Mouse (Mus musculus) lung, adult 18-20 months (tissue): ENCODE measurements at regions not wholly inside any gene's neighbourhood (a gene's known extent, or its start where the extent isn't known, plus 50 kb on each side); places are given as distances from the start of the nearest gene placed in this dataset.

Experiments used
- DNase-seq, 2 experiments: peaks; one replicate each; pipeline ENCODE4 v3.0.0; 2022; ENCODE audit warnings: mixed read lengths in 2 of 2

- DNase-seq = no peak
These were observed 312.5 kb upstream of the Mgmt start for GRCm38 (mm10) chr7:136581896-136582295.

GRCm38 (mm10) chr7:136584361-136584760 is 310.1 kb upstream of the Mgmt start:
- DNase-seq = no peak

GRCm38 (mm10) chr7:136588491-136588890 is 305.9 kb upstream of the Mgmt start:
- DNase-seq = no peak

GRCm38 (mm10) chr7:136590947-136591346 is 303.5 kb upstream of the Mgmt start:
- no peak for DNase-seq

- no peak for DNase-seq
These were observed 286.9 kb upstream of the Mgmt start for GRCm38 (mm10) chr7:136607278-136608120.

GRCm38 (mm10) chr7:136613496-136613895 is 280.9 kb upstream of the Mgmt start:
- no peak for DNase-seq

GRCm38 (mm10) chr7:136624496-136624895 is 269.9 kb upstream of the Mgmt start:
- no peak for DNase-seq

GRCm38 (mm10) chr7:136631089-136631488 is 263.3 kb upstream of the Mgmt start:
- DNase-seq = no peak

- DNase-seq = no peak
These were observed 254.3 kb upstream of the Mgmt start for GRCm38 (mm10) chr7:136640160-136640559.

- no peak for DNase-seq
These were observed 253.6 kb upstream of the Mgmt start for GRCm38 (mm10) chr7:136640771-136641170.

GRCm38 (mm10) chr7:136649796-136650195 is 244.6 kb upstream of the Mgmt start:
- DNase-seq = no peak

- DNase-seq = no peak
These were observed 234.5 kb upstream of the Mgmt start for GRCm38 (mm10) chr7:136659930-136660329.

GRCm38 (mm10) chr7:136660401-136660800 is 234.0 kb upstream of the Mgmt start:
- no peak for DNase-seq

GRCm38 (mm10) chr7:136664424-136665082 is 229.9 kb upstream of the Mgmt start:
- no peak for DNase-seq

GRCm38 (mm10) chr7:136665901-136666300 is 228.5 kb upstream of the Mgmt start:
- no peak for DNase-seq

GRCm38 (mm10) chr7:136666707-136667106 is 227.7 kb upstream of the Mgmt start:
- no peak for DNase-seq

GRCm38 (mm10) chr7:136670675-136671074 is 223.7 kb upstream of the Mgmt start:
- DNase-seq = no peak

- no peak for DNase-seq
These were observed 220.3 kb upstream of the Mgmt start for GRCm38 (mm10) chr7:136674159-136674558.

- DNase-seq = no peak
These were observed 219.4 kb upstream of the Mgmt start for GRCm38 (mm10) chr7:136675041-136675440.

GRCm38 (mm10) chr7:136676104-136676503 is 218.3 kb upstream of the Mgmt start:
- no peak for DNase-seq

GRCm38 (mm10) chr7:136676987-136677545 is 217.3 kb upstream of the Mgmt start:
- DNase-seq = no peak

GRCm38 (mm10) chr7:136689579-136689978 is 204.8 kb upstream of the Mgmt start:
- no peak for DNase-seq

- DNase-seq = no peak
These were observed 188.2 kb upstream of the Mgmt start for GRCm38 (mm10) chr7:136706246-136706645.
